Mouse (Mus musculus) stomach, postnatal 0 days (tissue): ENCODE measurements around the gene Sox5. TPM values are rescaled to one million over a fixed set of nuclear protein-coding genes. Genes with fewer than 3 reads are reported as not detected.
A peak's percentile ranks its signal among the peaks of the same experiment; 100 is the strongest.

ENCODE experiments used
- ATAC-seq: fragments of 200-750 bp; cut with Nextera tagmentation; 2 replicates; pipeline ENCODE4 v1.8.0; 2017; ENCODE audit not compliant: low FRiP score, low TSS enrichment
- DNase-seq: peaks from one replicate; pipeline ENCODE4 v3.0.0-alpha.2; 2016; ENCODE audit warnings: low spot score
- H3K27ac ChIP-seq: fragments of 300-500 bp; sonication (generic); replicated peaks from 2 replicates; pipeline ENCODE4 v1.5.1; 2014; ENCODE audit warnings: mild to moderate bottlenecking, control low read depth
- H3K27me3 ChIP-seq: fragments of 300-500 bp; sonication (generic); 2 replicates; pipeline ENCODE4 v1.6.1; 2014; ENCODE audit warnings: low read length; ENCODE audit not compliant: control insufficient read depth, insufficient read depth
- H3K36me3 ChIP-seq: fragments of 300-500 bp; sonication (generic); 2 replicates; pipeline ENCODE4 v1.6.1; 2014; ENCODE audit warnings: low read length, mixed read lengths; ENCODE audit not compliant: control insufficient read depth, insufficient read depth
- H3K4me1 ChIP-seq: fragments of 300-500 bp; sonication (generic); replicated peaks from 2 replicates; pipeline ENCODE4 v1.6.1; 2014; ENCODE audit warnings: antibody characterized with exemption; ENCODE audit not compliant: control insufficient read depth, insufficient read depth
- H3K4me2 ChIP-seq: fragments of 300-500 bp; sonication (generic); replicated peaks from 2 replicates; pipeline ENCODE4 v1.6.1; 2014; ENCODE audit warnings: low read depth, mild to moderate bottlenecking, control low read depth, moderate library complexity
- H3K4me3 ChIP-seq: fragments of 300-500 bp; sonication (generic); 2 replicates; pipeline ENCODE4 v1.5.1; 2014; ENCODE audit warnings: low read depth, low read length, control low read depth
- H3K9ac ChIP-seq: fragments of 300-500 bp; sonication (generic); 2 replicates; pipeline ENCODE4 v1.6.1; 2014; ENCODE audit warnings: mild to moderate bottlenecking, low read length, control low read depth, mixed read lengths
- H3K9me3 ChIP-seq: fragments of 300-500 bp; sonication (generic); 2 replicates; pipeline ENCODE4 v1.6.1; 2016; ENCODE audit warnings: low read length; ENCODE audit not compliant: control insufficient read depth
- CTCF ChIP-seq: IDR thresholded peaks from 2 replicates; pipeline ENCODE4 v1.5.1; 2016; ENCODE audit warnings: antibody characterized with exemption, low read depth, mild to moderate bottlenecking, moderate library complexity
- EP300 ChIP-seq: optimal IDR thresholded peaks from 2 replicates; pipeline ENCODE3; 2016; ENCODE audit warnings: antibody characterized with exemption
- WGBS: fragments of 180-500 bp; shearing (Covaris S2); extraction: QIAGEN DNeasy Blood & Tissue Kit; methylation state at CpG from one replicate; pipeline ENCODE4 v1.1.7; 2014; 5-methylcytosine and 5-hydroxymethylcytosine counted together
- polyA plus RNA-seq: library from polyadenylated mRNA; unstranded; fragments of >200 nt; fragmentation: Nextera tagmentation; extraction: Ambion mirVana; gene quantifications from 2 replicates; pipeline ENCODE4 v1.2.1, GENCODE M21; 2015

Gene Sox5
- polyA plus RNA-seq, 1 experiment from 2014 or later: 9.8 TPM

DNA sequence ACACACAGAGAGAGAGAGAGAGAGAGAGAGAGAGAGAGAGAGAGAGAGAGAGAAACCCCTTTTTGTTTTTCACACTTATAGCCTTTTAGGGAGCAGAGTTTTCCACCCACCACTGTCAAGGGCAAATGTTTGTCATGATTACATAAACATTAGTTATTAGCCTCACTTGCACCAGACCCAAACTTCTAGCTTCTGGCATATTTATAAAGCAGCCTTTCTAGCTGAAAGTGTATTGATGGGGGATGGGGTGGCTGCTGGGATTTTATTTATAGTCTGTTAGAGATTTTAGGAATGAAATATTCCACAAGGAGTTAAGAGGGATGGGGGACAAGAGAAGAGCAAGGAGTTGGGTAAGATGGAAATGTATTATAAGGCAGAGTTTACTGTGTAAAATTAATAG lies 27.4 kb downstream of the Sox5 start:
- Histone ChIP-seq H3K4me2 (no peak overlapping the region), H3K27ac (no peak overlapping the region), H3K27me3 (no peaks in the 10 kb centered on the region), H3K9me3 (no peaks in the 10 kb centered on the region), H3K4me3 (no peak overlapping the region), H3K9ac (no peak overlapping the region), H3K36me3 (no peaks in the 10 kb centered on the region), H3K4me1 (no peaks in the 10 kb centered on the region)
- no peak for DNase-seq
- TF ChIP-seq EP300: no peak
- no peak for TF ChIP-seq CTCF
- ATAC-seq: no peak

DNA sequence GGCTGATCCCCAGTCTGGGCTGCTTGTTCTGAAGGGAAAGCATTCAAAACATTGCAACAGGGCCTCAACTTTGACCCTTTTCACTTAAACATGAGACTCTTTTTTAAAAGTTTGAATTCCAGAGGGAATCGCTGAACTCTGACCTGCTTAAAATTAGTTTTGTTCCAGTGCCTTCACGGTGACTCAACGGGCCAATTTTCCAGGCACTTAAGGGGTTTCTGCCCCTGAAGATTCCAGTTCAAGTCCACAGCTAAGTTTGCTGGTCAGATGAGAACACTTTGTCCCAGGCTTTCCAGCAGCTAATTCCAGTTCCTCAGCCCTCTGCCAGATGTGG lies 27.8 kb downstream of the Sox5 start:
- no peaks in the 10 kb centered on the region for H3K9me3 ChIP-seq
- H3K27me3 ChIP-seq: no peaks in the 10 kb centered on the region
- H3K36me3 ChIP-seq: no peaks in the 10 kb centered on the region
- peak overlapping the region; percentile 63 for H3K27ac ChIP-seq
- H3K9ac ChIP-seq: no peak overlapping the region
- DNase-seq (no peak), ATAC-seq (peak; percentile 26; the same call in 1 of the 2 replicates)
- H3K4me1 ChIP-seq: no peaks in the 10 kb centered on the region
- 35% methylated on average over 3 of the region's 3 CpGs for whole genome bisulfite sequencing
- no peak overlapping the region for H3K4me2 ChIP-seq
- TF ChIP-seq EP300 (no peak), CTCF (no peak)
- no peak overlapping the region for H3K4me3 ChIP-seq

DNA sequence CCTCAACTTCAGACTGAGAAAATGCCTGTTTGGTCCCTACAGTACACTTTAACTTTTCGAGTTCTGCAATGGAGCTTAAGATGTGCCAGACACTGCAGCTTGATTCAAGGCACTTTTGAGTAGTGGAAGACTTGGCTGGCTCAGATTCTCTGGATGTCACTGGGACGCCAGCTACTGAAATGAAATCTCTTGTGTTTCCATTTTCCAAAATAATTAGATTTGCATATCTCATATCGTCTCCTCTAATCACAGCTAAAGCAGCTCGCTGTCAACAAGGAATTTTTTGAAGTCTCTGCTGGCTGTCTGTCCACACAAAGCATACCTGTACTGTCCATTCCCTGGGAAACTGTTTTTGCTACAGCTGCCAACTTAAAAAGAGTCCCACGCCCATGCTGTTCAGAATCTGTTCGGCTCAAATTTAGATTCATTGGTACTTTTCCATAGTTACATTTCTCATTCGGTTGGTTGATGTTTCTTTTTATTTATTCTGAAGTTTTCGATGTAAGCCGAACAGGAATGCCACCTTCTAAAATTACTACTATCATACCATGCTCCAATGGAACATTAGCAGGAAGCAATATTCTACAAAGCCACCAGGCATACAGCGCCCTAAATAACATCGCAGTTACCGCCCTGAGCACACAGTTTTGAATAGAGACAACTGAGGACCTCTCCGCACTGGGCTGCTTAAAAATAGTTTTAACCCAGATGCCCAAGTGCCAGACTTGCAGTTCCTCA lies 28.4 kb downstream of the Sox5 start:
- WGBS: 54% methylated on average over 13 of the region's 13 CpGs
- Histone ChIP-seq H3K27me3 (no peaks in the 10 kb centered on the region), H3K27ac (peak overlapping the region; percentile 63), H3K4me3 (no peak overlapping the region), H3K9me3 (no peaks in the 10 kb centered on the region), H3K4me2 (no peak overlapping the region), H3K4me1 (no peaks in the 10 kb centered on the region), H3K36me3 (no peaks in the 10 kb centered on the region), H3K9ac (no peak overlapping the region)
- TF ChIP-seq EP300 (no peak), CTCF (no peak)
- ATAC-seq (peak; percentile 18; the same call in 1 of the 2 replicates), DNase-seq (no peak)

DNA sequence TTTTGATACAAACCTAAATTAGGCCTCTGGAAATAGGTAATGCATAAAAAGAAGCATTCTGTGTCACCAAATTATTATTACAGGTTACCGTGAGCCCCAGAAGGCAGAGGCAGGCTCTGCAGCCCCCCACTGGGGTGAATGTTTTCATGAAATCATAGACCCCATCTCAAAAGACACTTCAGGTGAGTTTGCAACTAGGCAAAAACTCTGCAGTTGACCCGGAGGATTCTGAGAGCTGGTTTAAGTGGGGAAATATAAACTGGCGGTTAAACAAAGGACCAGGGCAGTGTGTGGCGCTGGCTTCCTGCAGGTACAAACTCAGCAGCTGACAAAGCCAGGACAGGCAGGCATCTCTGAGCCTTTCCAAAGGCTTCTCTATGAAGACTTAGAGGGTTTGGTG lies 30.2 kb downstream of the Sox5 start:
- Histone ChIP-seq H3K27me3 (no peaks in the 10 kb centered on the region), H3K27ac (no peak overlapping the region), H3K36me3 (no peaks in the 10 kb centered on the region), H3K4me1 (no peaks in the 10 kb centered on the region), H3K9me3 (no peaks in the 10 kb centered on the region), H3K4me2 (no peak overlapping the region), H3K4me3 (no peak overlapping the region), H3K9ac (no peak overlapping the region)
- DNase-seq (no peak), ATAC-seq (no peak)
- WGBS: 86% methylated on average over 4 of the region's 4 CpGs
- TF ChIP-seq CTCF: no peak
- no peak for TF ChIP-seq EP300

DNA sequence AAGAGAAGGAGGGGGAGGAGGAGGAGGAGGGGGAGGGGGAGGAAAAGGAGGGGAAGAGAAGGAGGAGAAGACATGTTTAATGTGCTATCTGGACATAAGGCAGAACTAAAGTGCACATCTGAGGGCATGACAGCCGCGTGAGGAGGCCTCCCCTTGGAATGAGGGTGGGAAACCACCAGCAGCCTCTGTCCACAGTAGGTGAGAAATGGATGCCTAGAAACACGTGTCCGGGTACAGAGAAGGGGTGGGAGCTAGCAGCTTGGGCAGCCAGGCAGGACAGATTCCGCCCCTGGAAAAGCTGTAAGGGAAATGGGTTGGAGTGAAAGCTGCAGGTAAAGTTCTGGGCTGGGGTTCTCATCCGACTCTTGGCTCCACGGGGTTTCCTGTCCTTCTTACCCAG lies 31.6 kb downstream of the Sox5 start:
- Histone ChIP-seq H3K27ac (no peak overlapping the region), H3K27me3 (no peaks in the 10 kb centered on the region), H3K4me2 (no peak overlapping the region), H3K4me3 (no peak overlapping the region), H3K4me1 (no peaks in the 10 kb centered on the region), H3K9ac (no peak overlapping the region), H3K36me3 (no peaks in the 10 kb centered on the region), H3K9me3 (no peaks in the 10 kb centered on the region)
- TF ChIP-seq CTCF: no peak
- TF ChIP-seq EP300: no peak
- 50% methylated on average over 7 of the region's 7 CpGs for WGBS
- no peak for ATAC-seq
- no peak for DNase-seq

DNA sequence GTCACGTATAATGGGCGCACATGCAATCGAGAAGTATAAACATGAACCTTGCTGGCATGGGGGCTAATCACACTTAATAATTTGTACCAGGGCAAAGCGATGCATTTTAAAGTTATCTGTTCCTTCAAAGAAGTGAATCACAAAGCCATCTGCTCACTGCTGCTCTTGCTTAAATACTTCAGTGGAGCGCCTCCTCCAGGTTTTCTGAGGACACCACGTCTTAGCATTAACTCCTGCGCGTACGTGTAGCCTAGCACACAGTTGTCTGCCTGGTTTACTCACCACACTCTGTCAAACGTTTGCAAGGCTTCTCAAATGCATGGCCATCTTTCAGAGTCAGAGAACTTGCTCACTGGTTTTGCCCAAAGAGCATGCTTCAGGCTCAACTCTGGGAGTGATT lies 35.3 kb downstream of the Sox5 start:
- no peaks in the 10 kb centered on the region for H3K4me1 ChIP-seq
- no peak overlapping the region for H3K4me3 ChIP-seq
- no peak for ATAC-seq
- no peaks in the 10 kb centered on the region for H3K27me3 ChIP-seq
- H3K9me3 ChIP-seq: no peaks in the 10 kb centered on the region
- no peak for DNase-seq
- TF ChIP-seq EP300 (no peak), CTCF (no peak)
- 92% methylated on average over 10 of the region's 10 CpGs for WGBS
- no peak overlapping the region for H3K27ac ChIP-seq
- no peak overlapping the region for H3K4me2 ChIP-seq
- H3K9ac ChIP-seq: no peak overlapping the region
- no peaks in the 10 kb centered on the region for H3K36me3 ChIP-seq
